Mouse (Mus musculus) neural tube, embryonic 14.5 days (tissue): ENCODE results near the gene Slc27a4. TPM values are rescaled to one million over a fixed set of nuclear protein-coding genes. Genes with fewer than 3 reads are reported as not detected.

ENCODE experiments used
- ATAC-seq: fragments of 200-750 bp; cut with Nextera tagmentation; 2 replicates; pipeline ENCODE4 v1.8.0; 2017; ENCODE audit warnings: low read depth, mild to moderate bottlenecking, moderate TSS enrichment, moderate library complexity
- H3K27ac ChIP-seq: fragments of 300-500 bp; sonication (generic); 2 replicates; pipeline ENCODE4 v1.5.1; 2014; ENCODE audit warnings: low read depth, mild to moderate bottlenecking, control low read depth, low read length, moderate library complexity, mixed read lengths
- H3K27me3 ChIP-seq: fragments of 300-500 bp; sonication (generic); 2 replicates; pipeline ENCODE4 v1.6.1; 2014; ENCODE audit warnings: low read length; ENCODE audit not compliant: control insufficient read depth, insufficient read depth
- H3K36me3 ChIP-seq: fragments of 300-500 bp; sonication (generic); 2 replicates; pipeline ENCODE4 v1.6.1; 2014; ENCODE audit warnings: low read length, mixed read lengths; ENCODE audit not compliant: control insufficient read depth, insufficient read depth
- H3K4me1 ChIP-seq: fragments of 300-500 bp; sonication (generic); 2 replicates; pipeline ENCODE4 v1.6.1; 2014; ENCODE audit warnings: low read length; ENCODE audit not compliant: control insufficient read depth, insufficient read depth
- H3K4me2 ChIP-seq: fragments of 300-500 bp; sonication (generic); 2 replicates; pipeline ENCODE4 v1.6.1; 2014; ENCODE audit warnings: mild to moderate bottlenecking, low read depth, low read length, control low read depth
- H3K4me3 ChIP-seq: fragments of 300-500 bp; sonication (generic); 2 replicates; pipeline ENCODE4 v1.5.1; 2014; ENCODE audit warnings: low read depth, low read length, control low read depth, mixed read lengths
- H3K9ac ChIP-seq: fragments of 300-500 bp; sonication (generic); replicated peaks from 2 replicates; pipeline ENCODE4 v1.6.1; 2014; ENCODE audit warnings: low read depth, mild to moderate bottlenecking, control low read depth, low read length, mixed read lengths
- H3K9me3 ChIP-seq: fragments of 300-500 bp; sonication (generic); 2 replicates; pipeline ENCODE4 v1.6.1; 2016; ENCODE audit warnings: low read length; ENCODE audit not compliant: control insufficient read depth
- WGBS: fragments of 180-500 bp; shearing (Covaris S2); extraction: QIAGEN DNeasy Blood & Tissue Kit; methylation state at CpG from one replicate; pipeline ENCODE4 v1.1.7; 2014; 5-methylcytosine and 5-hydroxymethylcytosine counted together
- microRNA-seq: library from miRNA; unstranded; fragments of <30 nt; microRNA quantifications from one replicate; pipeline ENCODE4, GENCODE M21; 2016
- polyA plus RNA-seq: library from polyadenylated mRNA; unstranded; fragments of >200 nt; fragmentation: Nextera tagmentation; extraction: Ambion mirVana; gene quantifications from 2 replicates; pipeline ENCODE4 v1.2.1, GENCODE M21; 2014

Gene Slc27a4
- polyA plus RNA-seq, 1 experiment from 2014 or later, result 35.8 TPM

DNA sequence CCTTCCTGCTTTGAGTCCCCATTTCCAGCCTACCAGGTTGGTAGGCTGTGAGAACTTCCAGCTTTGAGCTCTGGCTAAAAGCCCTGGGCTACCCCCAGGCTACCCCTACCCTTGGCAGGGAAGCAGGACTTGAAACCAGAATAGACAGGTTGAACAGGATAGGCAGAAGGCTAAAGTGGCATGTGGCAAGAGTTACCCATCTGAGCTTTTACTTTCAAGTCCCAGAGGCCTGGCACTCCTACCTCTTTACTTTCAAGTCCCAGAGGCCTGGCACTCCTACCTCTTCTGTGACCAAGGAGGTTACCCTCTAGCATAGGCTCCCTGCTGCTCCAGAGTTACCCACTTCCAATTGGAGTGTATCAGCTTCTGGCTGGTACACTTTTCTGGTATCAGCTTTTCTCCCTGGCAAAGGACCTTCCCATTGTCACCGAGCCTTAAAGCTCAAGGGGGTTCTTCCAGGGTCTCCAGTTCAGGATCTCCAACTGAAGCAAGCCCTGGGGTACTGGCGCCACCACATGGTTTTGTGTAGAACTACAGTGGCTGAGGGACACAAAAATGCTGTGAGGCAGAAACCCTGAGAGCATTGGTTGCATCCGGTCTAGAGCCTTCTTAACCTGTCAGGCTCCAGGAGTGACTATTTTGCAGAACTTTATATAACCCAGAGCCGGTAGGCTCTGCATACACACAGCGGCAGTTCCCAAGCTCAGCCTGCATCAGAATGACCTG, 56.5 kb downstream of the Slc27a4 start:
- Histone ChIP-seq H3K27me3 (no peaks in the 10 kb centered on the region), H3K27ac (no peak overlapping the region), H3K9me3 (no peaks in the 10 kb centered on the region), H3K36me3 (no peaks in the 10 kb centered on the region), H3K4me2 (no peak overlapping the region), H3K9ac (no peak overlapping the region), H3K4me3 (no peak overlapping the region), H3K4me1 (peaks cover 11% of the 10 kb centered on the region; the same call in 1 of the 2 replicates)
- ATAC-seq, result no peak
- WGBS, result 5% methylated on average over 5 of the region's 5 CpGs

DNA sequence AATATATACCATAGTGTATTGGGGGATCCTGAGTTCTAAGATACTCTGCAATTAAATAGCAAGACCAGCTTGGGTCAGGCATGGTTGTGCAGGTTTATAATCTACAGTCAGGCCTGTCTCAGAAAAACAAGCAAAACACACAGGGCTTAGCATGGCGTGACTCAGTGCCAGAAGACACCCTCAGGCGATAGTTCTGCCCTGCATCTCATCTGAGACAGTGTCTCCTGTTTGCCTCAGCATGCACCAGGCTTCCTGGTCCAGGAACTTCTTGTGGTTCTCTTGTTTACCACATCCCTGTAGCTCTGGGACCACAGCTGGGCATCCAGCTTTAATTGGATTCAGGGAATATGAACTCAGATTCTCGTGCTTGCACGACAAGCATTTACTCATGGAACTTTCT, 62.7 kb downstream of the Slc27a4 start:
- ATAC-seq, result no peak
- H3K9me3 ChIP-seq, result no peaks in the 10 kb centered on the region
- WGBS, result 75% methylated on average over 4 of the region's 4 CpGs

More for the DNA sequence above, 62.7 kb downstream of the Slc27a4 start:
- no peak overlapping the region for H3K4me2 ChIP-seq
- no peak overlapping the region for H3K4me3 ChIP-seq
- peaks cover 9% of the 10 kb centered on the region; the same call in 1 of the 2 replicates for H3K4me1 ChIP-seq
- H3K27ac ChIP-seq, result no peak overlapping the region
- H3K27me3 ChIP-seq, result no peaks in the 10 kb centered on the region
- no peak overlapping the region for H3K9ac ChIP-seq
- H3K36me3 ChIP-seq, result no peaks in the 10 kb centered on the region

Small RNA genes within 50 kb of the gene (microRNA-seq; reads per million reads assigned to microRNA genes)
- gene Mir219a-2 (not detected), gene Mir219b (not detected)

Other genes starting within 250 kb of the Slc27a4 start
- gene Rapgef1, start 182.9 kb upstream of the Slc27a4 start, polyA plus RNA-seq, result 18.9 and 21.9 TPM in 2 replicates
- 0.31 TPM in 1 of 2 replicates, not detected in the other for gene Gm13420, start 50.9 kb upstream of the Slc27a4 start, polyA plus RNA-seq
- gene Gm13547, start 43.3 kb upstream of the Slc27a4 start, polyA plus RNA-seq, result not detected in 2 replicates
- 39.5 and 53.4 TPM in 2 replicates for gene Coq4, start 15.1 kb upstream of the Slc27a4 start, polyA plus RNA-seq
- gene Trub2, start 14.1 kb upstream of the Slc27a4 start, polyA plus RNA-seq, result 27.1 and 29.3 TPM in 2 replicates
- gene Urm1, start 17.4 kb downstream of the Slc27a4 start, polyA plus RNA-seq, result 21.8 and 24.6 TPM in 2 replicates
- 21.4 and 22.9 TPM in 2 replicates for gene Cercam, start 66.5 kb downstream of the Slc27a4 start, polyA plus RNA-seq
- gene Odf2, start 86.6 kb downstream of the Slc27a4 start, polyA plus RNA-seq, result 68.2 and 68.6 TPM in 2 replicates
- 66.2 and 67.4 TPM in 2 replicates for gene Gle1, start 132.8 kb downstream of the Slc27a4 start, polyA plus RNA-seq
- gene Sptan1, start 162.9 kb downstream of the Slc27a4 start, polyA plus RNA-seq, result 381 and 422 TPM in 2 replicates
- 57.4 and 74.1 TPM in 2 replicates for gene Wdr34, start 246.2 kb downstream of the Slc27a4 start, polyA plus RNA-seq